Mouse (Mus musculus) megakaryocyte, adult 5-6 weeks (primary cell): ENCODE data around the gene Rp9. TPM values are rescaled to one million over a fixed set of nuclear protein-coding genes. Genes with fewer than 3 reads are reported as not detected.

ENCODE experiments used
- ATAC-seq: 2 replicates; pipeline ENCODE4 v1.8.0; 2016; ENCODE audit warnings: mild to moderate bottlenecking, inconsistent platforms; ENCODE audit not compliant: poor library complexity, severe bottlenecking
- total RNA-seq, 2 experiments: library from RNA; stranded (forward) in 1 of 2; stranded (reverse) in 1 of 2; fragments of 153-499, 151-499 nt in 1 of 2; fragments of 221-1000, 200-1000 nt in 1 of 2; gene quantifications; 2 replicates each; pipeline versions ENCODE4 v1.2.3 to v1.2.4; 2015 to 2017

The Rp9 gene
- total RNA-seq (2015) (107 and 118 TPM in 2 replicates), total RNA-seq (2017) (113 and 155 TPM in 2 replicates)

DNA sequence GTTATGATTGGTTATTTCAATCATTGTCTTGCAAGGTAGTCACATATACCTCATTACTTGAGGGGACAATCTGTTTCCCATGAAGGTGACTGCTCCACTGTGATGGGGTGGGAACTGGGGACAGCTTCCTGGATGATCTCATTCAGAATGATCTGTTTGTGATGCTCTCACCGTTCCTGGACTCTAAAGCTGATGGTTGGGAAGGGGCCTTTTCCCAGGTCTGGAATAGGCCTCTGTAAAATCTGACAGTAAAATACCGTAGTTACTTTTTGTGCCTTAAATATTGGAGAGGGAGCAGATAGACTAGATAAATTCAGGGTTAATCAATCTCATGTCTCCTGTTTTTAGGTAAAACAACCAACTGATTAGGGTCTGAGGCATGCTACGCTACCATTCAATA is at the start of gene Rp9:
Gene Rp9 (minus strand): TSS at position 101 of the 400 bp plus-strand sequence.
- no peak for ATAC-seq

- ATAC-seq: peak; percentile 77
Observed at GRCm38 (mm10) chr9:22518394-22519041, 49.0 kb upstream of the Rp9 start.

GRCm38 (mm10) chr9:22515076-22515475 is 45.5 kb upstream of the Rp9 start:
- no peak for ATAC-seq

DNA sequence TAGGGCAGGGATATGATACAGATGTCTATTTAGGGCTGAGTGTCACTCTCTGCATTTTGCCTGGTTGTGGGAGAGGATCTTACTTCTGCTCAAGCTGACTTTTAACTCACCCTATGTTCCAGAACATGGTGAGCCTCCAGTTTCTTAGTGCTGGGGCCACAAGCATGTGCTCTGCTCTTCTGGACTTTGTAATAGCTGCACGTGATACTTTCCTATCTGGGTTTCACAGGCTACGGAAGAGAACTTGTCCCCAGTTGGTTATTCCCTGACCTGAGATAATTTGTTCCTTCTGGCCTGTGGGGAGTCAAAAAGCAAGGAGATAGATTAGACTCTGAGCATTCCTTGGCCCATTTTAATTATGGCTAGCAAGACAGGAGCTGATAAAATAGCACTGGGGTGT is 36.0 kb upstream of the Rp9 start:
- ATAC-seq: no peak

- no peak for ATAC-seq
Observed at GRCm38 (mm10) chr9:22503581-22503980, 34.0 kb upstream of the Rp9 start.

GRCm38 (mm10) chr9:22502972-22503371 is 33.4 kb upstream of the Rp9 start:
- no peak for ATAC-seq

- ATAC-seq: no peak
Observed at GRCm38 (mm10) chr9:22497021-22497767, 27.7 kb upstream of the Rp9 start.

- no peak for ATAC-seq
Observed at GRCm38 (mm10) chr9:22495133-22495532, 25.6 kb upstream of the Rp9 start.

GRCm38 (mm10) chr9:22494203-22494807 is 24.8 kb upstream of the Rp9 start:
- peak; percentile 80 for ATAC-seq

DNA sequence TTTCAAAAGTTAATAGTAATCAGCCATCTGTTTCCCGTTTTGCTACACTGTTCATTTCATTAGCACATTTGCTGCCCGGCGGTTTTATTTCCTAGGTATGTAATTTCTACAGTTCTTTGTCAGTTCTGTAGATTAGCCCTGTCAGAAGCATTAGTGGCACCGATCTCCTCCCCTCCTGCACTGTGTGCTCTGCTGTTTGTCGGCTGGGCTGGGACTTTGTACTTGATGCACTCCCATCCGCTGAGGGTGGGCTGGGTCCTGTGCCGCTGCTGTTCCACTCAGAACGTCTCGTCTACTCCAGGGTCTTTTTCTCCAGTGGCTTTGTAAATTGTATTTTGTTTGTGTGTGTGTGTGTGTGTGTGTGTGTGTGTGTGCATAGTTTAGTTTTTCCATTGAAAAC is 19.4 kb upstream of the Rp9 start:
- ATAC-seq: no peak

- ATAC-seq: no peak
Observed at GRCm38 (mm10) chr9:22486211-22486610, 16.7 kb upstream of the Rp9 start.

DNA sequence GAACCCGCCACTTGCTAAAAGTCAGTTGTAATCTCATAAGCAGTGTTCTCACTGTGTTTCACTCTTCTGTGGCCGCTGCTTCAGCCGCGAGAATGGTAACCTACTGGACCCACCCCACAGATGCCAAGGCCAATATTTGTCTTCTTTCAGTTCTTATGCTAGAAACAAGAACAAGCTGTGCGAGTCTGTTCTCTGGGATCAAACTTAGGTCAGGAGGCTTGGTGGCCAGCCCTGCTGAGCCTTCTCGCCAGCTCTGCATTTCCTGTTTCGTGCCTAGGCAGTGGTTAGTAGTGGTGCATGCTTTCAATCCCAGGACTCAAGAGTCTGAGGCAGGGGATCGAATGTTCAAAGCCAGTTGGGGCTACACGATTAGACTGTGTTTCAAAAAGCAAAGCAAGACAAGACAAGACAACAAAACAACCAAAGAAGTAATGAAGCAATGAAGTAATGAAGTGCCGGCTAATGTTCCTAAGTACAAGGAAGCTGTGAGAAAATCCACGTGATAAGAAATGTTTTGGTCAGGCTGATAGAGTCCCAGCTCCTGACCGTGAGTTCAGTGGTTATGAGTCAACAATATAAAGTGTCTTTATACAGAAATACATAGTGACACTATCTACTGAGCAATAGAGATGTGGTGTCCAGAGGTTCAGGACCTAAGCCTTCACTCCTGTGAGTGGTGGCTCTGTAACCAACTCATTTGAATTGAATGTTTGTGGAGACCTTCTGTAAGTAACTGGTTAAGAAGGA is 15.2 kb upstream of the Rp9 start:
- 0 out of 2 replicates have a peak, but pooled peaks have one; percentile 33 for ATAC-seq

DNA sequence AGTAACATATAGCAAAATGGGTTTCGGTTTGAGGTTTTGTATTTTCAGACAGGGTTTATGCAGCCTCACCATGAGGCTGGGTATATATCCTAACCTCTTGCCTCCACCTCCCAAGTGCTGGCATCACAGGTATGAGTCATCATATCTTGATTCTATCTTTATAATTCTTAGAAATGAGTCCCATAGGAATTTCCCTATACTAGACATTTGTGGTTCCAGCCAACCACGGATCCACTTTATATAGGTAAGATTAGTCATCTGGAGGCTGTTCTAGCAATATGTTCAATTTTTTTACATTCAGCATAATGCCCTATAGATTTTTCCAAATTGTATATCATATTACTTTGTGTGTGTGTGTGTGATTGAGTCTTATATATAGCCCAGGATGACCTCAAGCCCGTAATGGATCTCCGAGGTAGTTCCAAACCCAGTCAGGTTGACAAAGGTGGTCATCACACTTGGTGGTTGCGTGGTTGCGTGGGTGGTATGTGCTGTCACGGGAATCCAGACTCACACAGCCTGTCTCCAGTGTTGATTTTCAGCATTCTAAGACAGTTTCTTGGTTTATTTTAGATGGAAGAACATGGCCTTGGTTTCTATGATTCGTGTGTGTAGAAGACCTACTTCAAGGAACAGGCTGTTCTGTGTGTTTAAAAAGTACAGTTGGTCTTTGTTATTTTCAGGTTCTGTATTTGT is 14.5 kb upstream of the Rp9 start:
- no peak for ATAC-seq

DNA sequence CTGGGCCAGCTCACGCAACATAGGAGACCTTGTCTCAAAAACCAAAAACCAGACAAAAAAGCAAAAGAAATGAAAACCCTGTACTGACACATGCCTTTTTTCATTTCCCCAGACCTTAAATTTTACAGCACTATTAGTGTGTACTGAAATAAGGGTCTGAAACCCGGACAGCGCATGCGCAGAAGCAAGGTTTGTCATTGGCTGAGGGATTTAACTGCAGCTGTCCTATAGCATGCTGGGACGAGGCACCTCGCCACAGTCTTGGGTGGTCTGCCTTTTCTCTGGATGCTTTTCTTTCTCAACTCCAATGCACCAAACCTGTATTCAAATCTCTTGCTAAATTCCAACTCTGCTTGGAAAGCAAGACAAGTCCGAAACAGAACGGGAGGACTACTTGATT is 9.4 kb upstream of the Rp9 start:
- no peak for ATAC-seq

DNA sequence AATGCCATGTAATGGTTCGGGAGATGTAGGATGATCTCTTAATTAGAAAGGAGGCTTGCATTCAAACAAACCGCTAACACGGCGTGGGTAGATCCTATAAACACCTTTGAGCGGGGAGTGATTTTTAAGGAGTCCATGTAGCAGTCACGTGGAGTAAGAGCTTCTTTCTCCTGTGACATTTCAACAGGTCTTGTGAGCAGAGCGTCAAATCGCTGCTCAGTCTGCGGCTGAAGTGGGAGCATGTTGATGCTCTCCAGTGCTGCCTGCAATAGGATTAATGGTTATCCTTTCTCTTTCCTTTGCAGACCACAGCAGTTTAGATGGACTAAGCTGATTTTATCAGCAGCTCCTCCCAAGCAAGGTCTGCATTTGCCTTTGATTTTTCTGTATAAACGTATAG is 6.7 kb upstream of the Rp9 start:
- ATAC-seq: no peak

GRCm38 (mm10) chr9:22475424-22475868 is 5.9 kb upstream of the Rp9 start, which contains the start of gene Bbs9:
Gene Bbs9 (plus strand): TSS chr9:22475715.
- peak; percentile 98 for ATAC-seq

GRCm38 (mm10) chr9:22468899-22469259 is 664 bp downstream of the Rp9 start:
- no peak for ATAC-seq

DNA sequence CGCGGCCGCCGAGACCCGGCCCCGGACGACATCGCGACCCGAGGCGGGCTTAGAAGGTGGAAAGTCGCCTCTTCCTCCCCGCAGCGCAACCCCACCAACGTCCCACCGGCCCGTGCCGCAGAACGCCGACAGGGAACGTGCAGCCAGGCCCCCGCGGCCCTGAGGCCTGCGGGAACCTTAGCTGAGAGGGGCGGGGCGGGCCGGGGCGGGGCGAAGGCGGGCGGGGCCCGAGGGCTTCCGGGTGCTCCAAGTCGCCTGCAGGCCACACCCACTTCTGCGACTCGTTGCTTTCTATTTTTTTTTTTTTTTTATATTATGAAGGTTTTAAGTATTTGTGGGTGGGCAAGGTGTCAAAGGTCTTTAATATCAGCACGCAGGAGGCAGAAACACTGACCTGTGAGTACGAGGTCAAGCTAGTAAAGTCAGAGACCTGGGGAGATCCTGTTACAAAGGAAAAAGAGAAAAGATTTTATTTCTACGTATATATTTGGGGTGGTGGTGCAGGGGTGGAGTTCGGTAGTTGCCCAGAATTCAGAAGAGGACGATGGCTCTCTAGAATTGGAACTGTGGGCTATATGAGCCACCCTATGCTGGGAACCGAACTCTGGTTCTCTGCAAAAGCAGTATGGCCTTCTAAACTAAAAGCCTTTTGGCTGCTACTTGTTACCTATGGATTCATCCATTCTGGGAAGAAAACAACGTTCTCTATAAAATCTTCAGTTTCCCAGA is 1.2 kb downstream of the Rp9 start:
- peak; percentile 92 for ATAC-seq

DNA sequence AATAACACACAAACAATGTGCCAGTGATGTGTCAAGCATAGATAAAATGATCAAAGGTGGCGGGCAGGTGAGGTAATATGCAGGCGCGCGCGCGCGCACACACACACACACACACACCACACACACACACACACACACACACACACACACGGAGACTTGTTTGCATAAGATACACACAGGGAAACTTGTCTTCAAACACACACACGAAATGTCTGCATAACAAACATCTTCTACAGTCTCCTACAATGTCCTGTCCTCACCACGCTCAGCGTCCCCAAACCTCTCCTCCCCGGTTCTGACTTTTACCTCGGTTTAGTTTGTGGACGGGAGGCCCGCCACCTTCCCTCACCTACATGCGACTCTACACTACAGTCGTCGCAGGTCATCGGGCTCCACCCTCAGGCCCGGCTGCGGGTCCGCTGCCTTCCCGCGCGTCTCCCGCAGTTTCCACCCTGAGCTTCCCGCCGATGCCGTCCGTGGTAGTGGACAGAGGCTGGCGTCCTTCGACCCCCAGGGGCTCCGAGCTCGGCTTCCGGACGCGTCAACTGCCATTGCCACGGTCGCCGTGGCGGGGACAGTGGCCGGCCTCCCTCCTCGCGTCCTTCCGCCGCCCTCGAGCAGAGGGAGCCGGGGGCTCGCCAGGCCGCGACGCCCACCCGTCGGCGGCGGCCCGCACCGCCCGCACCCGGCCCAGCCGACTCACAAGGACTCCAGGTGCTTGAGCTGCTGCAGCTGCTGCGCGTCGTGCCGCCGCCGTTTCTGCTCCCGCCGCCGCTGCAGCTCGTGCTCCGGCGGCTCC is 2.0 kb downstream of the Rp9 start:
- peak; percentile 51 for ATAC-seq
